Mouse (Mus musculus) limb, embryonic 13.5 days (tissue): ENCODE measurements around the gene Smug1. TPM values are rescaled to one million over a fixed set of nuclear protein-coding genes. Genes with fewer than 3 reads are reported as not detected.

Experiments used
- ATAC-seq: fragments of 200-750 bp; cut with Nextera tagmentation; 2 replicates; pipeline ENCODE4 v1.8.0; 2017; ENCODE audit warnings: low read depth, moderate number of reproducible peaks, moderate TSS enrichment; ENCODE audit not compliant: low FRiP score
- H3K27ac ChIP-seq: fragments of 300-500 bp; sonication (generic); 2 replicates; pipeline ENCODE4 v1.5.1; 2015; ENCODE audit warnings: inconsistent platforms, mild to moderate bottlenecking, moderate library complexity
- H3K27me3 ChIP-seq: fragments of 300-500 bp; sonication (generic); 2 replicates; pipeline ENCODE4 v1.6.1; 2015; ENCODE audit warnings: mild to moderate bottlenecking, inconsistent platforms
- H3K36me3 ChIP-seq: fragments of 300-500 bp; sonication (generic); 2 replicates; pipeline ENCODE4 v1.6.1; 2015; ENCODE audit warnings: inconsistent platforms, mild to moderate bottlenecking, moderate library complexity
- H3K4me1 ChIP-seq: fragments of 300-500 bp; sonication (generic); 2 replicates; pipeline ENCODE4 v1.6.1; 2015; ENCODE audit warnings: inconsistent platforms
- H3K4me2 ChIP-seq: fragments of 300-500 bp; sonication (generic); replicated peaks from 2 replicates; pipeline ENCODE4 v1.6.1; 2015; ENCODE audit warnings: inconsistent platforms, mild to moderate bottlenecking, moderate library complexity
- H3K4me3 ChIP-seq: fragments of 300-500 bp; sonication (generic); 2 replicates; pipeline ENCODE4 v1.5.1; 2015; ENCODE audit warnings: moderate library complexity, mild to moderate bottlenecking, inconsistent platforms
- H3K9ac ChIP-seq: fragments of 300-500 bp; sonication (generic); 2 replicates; pipeline ENCODE4 v1.6.1; 2015; ENCODE audit warnings: mild to moderate bottlenecking, inconsistent platforms
- H3K9me3 ChIP-seq: fragments of 300-500 bp; sonication (generic); 2 replicates; pipeline ENCODE4 v1.6.1; 2016; ENCODE audit warnings: inconsistent platforms
- WGBS: fragments of 180-500 bp; shearing (Covaris S2); methylation state at CpG from one replicate; pipeline ENCODE4 v1.1.7; 2015; 5-methylcytosine and 5-hydroxymethylcytosine counted together
- polyA plus RNA-seq: library from polyadenylated mRNA; unstranded; fragments of >200 nt; fragmentation: Nextera tagmentation; extraction: Ambion mirVana; gene quantifications from 2 replicates; pipeline ENCODE4 v1.2.1, GENCODE M21; 2015

Gene Smug1
- polyA plus RNA-seq, 1 experiment from 2014 or later = 16.7 TPM

GRCm38 (mm10) chr15:103172537-103172936 is 5.6 kb upstream of the Smug1 start:
- Histone ChIP-seq H3K4me1 (peaks cover 31% of the 10 kb centered on the region), H3K9me3 (no peaks in the 10 kb centered on the region), H3K27me3 (peaks cover 94% of the 10 kb centered on the region), H3K36me3 (no peaks in the 10 kb centered on the region), H3K4me2 (no peak overlapping the region), H3K4me3 (no peak overlapping the region), H3K9ac (no peak overlapping the region), H3K27ac (no peak overlapping the region)
- 5% methylated on average over 10 of the region's 10 CpGs for WGBS
- 0 out of 2 replicates have a peak, but pooled peaks have one; percentile 33 for ATAC-seq

- Histone ChIP-seq H3K4me3 (no peak overlapping the region), H3K4me2 (no peak overlapping the region), H3K36me3 (no peaks in the 10 kb centered on the region), H3K9ac (no peak overlapping the region), H3K9me3 (no peaks in the 10 kb centered on the region), H3K27me3 (peaks cover 100% of the 10 kb centered on the region), H3K4me1 (peaks cover 22% of the 10 kb centered on the region), H3K27ac (no peak overlapping the region)
- ATAC-seq = no peak
- 15% methylated on average over 8 of the region's 8 CpGs for WGBS
Observed at GRCm38 (mm10) chr15:103171276-103171675, 4.4 kb upstream of the Smug1 start.

GRCm38 (mm10) chr15:103170316-103170679 is 3.4 kb upstream of the Smug1 start:
- H3K4me3 ChIP-seq = peak overlapping the region; percentile 47
- ATAC-seq = no peak; the same call in none of the 2 replicates
- no peaks in the 10 kb centered on the region for H3K36me3 ChIP-seq
- H3K9me3 ChIP-seq = no peaks in the 10 kb centered on the region
- peaks cover 98% of the 10 kb centered on the region for H3K27me3 ChIP-seq
- H3K4me2 ChIP-seq = peak overlapping the region; percentile 80
- H3K27ac ChIP-seq = no peak overlapping the region
- H3K9ac ChIP-seq = no peak overlapping the region
- 8% methylated on average over 16 of the region's 16 CpGs for WGBS
- H3K4me1 ChIP-seq = peaks cover 23% of the 10 kb centered on the region

GRCm38 (mm10) chr15:103169612-103170315 is 2.9 kb upstream of the Smug1 start:
- H3K9me3 ChIP-seq = no peaks in the 10 kb centered on the region
- WGBS = 5% methylated on average over 26 of the region's 26 CpGs
- H3K36me3 ChIP-seq = no peaks in the 10 kb centered on the region
- peak overlapping the region; percentile 80 for H3K4me2 ChIP-seq
- peaks cover 27% of the 10 kb centered on the region for H3K4me1 ChIP-seq
- peak overlapping the region; percentile 47 for H3K4me3 ChIP-seq
- ATAC-seq = peak; percentile 41
- no peak overlapping the region for H3K27ac ChIP-seq
- H3K9ac ChIP-seq = peak overlapping the region; percentile 62; the same call in 1 of the 2 replicates
- peaks cover 93% of the 10 kb centered on the region for H3K27me3 ChIP-seq

- Histone ChIP-seq H3K4me2 (peak overlapping the region; percentile 80), H3K36me3 (no peaks in the 10 kb centered on the region), H3K27me3 (peaks cover 92% of the 10 kb centered on the region), H3K4me1 (peaks cover 27% of the 10 kb centered on the region), H3K4me3 (peak overlapping the region; percentile 47), H3K9me3 (no peaks in the 10 kb centered on the region), H3K27ac (no peak overlapping the region), H3K9ac (peak overlapping the region; percentile 62)
- WGBS = 1% methylated on average over 63 of the region's 63 CpGs
- ATAC-seq = no peak
Observed at GRCm38 (mm10) chr15:103168801-103169611, 2.1 kb upstream of the Smug1 start.

- no peaks in the 10 kb centered on the region for H3K36me3 ChIP-seq
Observed at GRCm38 (mm10) chr15:103167786-103168185, 894 bp upstream of the Smug1 start.

GRCm38 (mm10) chr15:103165924-103166323 is 968 bp downstream of the Smug1 start:
- H3K4me2 ChIP-seq = no peak overlapping the region
- no peaks in the 10 kb centered on the region for H3K9me3 ChIP-seq
- ATAC-seq = no peak
- H3K9ac ChIP-seq = no peak overlapping the region
- WGBS = 36% methylated on average over 5 of the region's 5 CpGs
- no peak overlapping the region for H3K4me3 ChIP-seq
- H3K4me1 ChIP-seq = peaks cover 33% of the 10 kb centered on the region
- H3K36me3 ChIP-seq = no peaks in the 10 kb centered on the region
- no peak overlapping the region for H3K27ac ChIP-seq
- H3K27me3 ChIP-seq = peaks cover 64% of the 10 kb centered on the region

More at GRCm38 (mm10) chr15:103167786-103168185, 894 bp upstream of the Smug1 start:
- H3K4me1 ChIP-seq = peaks cover 31% of the 10 kb centered on the region
- no peaks in the 10 kb centered on the region for H3K9me3 ChIP-seq
- H3K4me2 ChIP-seq = no peak overlapping the region
- peaks cover 83% of the 10 kb centered on the region for H3K27me3 ChIP-seq
- 20% methylated on average over 3 of the region's 3 CpGs for WGBS
- H3K27ac ChIP-seq = no peak overlapping the region
- ATAC-seq = no peak
- no peak overlapping the region for H3K9ac ChIP-seq
- H3K4me3 ChIP-seq = no peak overlapping the region

GRCm38 (mm10) chr15:103165379-103165778 is 1.5 kb downstream of the Smug1 start:
- no peak overlapping the region for H3K9ac ChIP-seq
- peaks cover 59% of the 10 kb centered on the region for H3K27me3 ChIP-seq
- H3K4me2 ChIP-seq = no peak overlapping the region
- under 1% methylated on average over 13 of the region's 13 CpGs for WGBS
- ATAC-seq = 0 out of 2 replicates have a peak, but pooled peaks have one; percentile 9
- H3K36me3 ChIP-seq = no peaks in the 10 kb centered on the region
- no peaks in the 10 kb centered on the region for H3K9me3 ChIP-seq
- no peak overlapping the region for H3K27ac ChIP-seq
- H3K4me3 ChIP-seq = no peak overlapping the region
- H3K4me1 ChIP-seq = peaks cover 32% of the 10 kb centered on the region

- peaks cover 13% of the 10 kb centered on the region for H3K4me1 ChIP-seq
- peak; percentile 89 for ATAC-seq
- H3K36me3 ChIP-seq = no peaks in the 10 kb centered on the region
- peak overlapping the region; percentile 65 for H3K9ac ChIP-seq
- peak overlapping the region; percentile 70 for H3K4me2 ChIP-seq
- peak overlapping the region; percentile 61 for H3K4me3 ChIP-seq
- no peaks in the 10 kb centered on the region for H3K9me3 ChIP-seq
- peaks cover 38% of the 10 kb centered on the region for H3K27me3 ChIP-seq
- WGBS = 9% methylated on average over 25 of the region's 25 CpGs
- 0 out of 2 replicates have a peak overlapping the region, but pooled peaks have one; percentile 28 for H3K27ac ChIP-seq
Observed at GRCm38 (mm10) chr15:103163182-103163919, 3.5 kb downstream of the Smug1 start.

GRCm38 (mm10) chr15:103157585-103157984 is 9.3 kb downstream of the Smug1 start:
- no peak overlapping the region for H3K27ac ChIP-seq
- 79% methylated on average over 10 of the region's 10 CpGs for WGBS
- no peak overlapping the region for H3K4me2 ChIP-seq
- peaks cover 30% of the 10 kb centered on the region for H3K27me3 ChIP-seq
- no peak for ATAC-seq
- H3K4me1 ChIP-seq = peaks cover 13% of the 10 kb centered on the region
- H3K4me3 ChIP-seq = no peak overlapping the region
- H3K36me3 ChIP-seq = peaks cover 8% of the 10 kb centered on the region; the same call in 1 of the 2 replicates
- H3K9ac ChIP-seq = no peak overlapping the region
- H3K9me3 ChIP-seq = no peaks in the 10 kb centered on the region

- whole genome bisulfite sequencing = 53% methylated on average over 7 of the region's 7 CpGs
- H3K4me2 ChIP-seq = no peak overlapping the region
- H3K27me3 ChIP-seq = peaks cover 30% of the 10 kb centered on the region
- H3K27ac ChIP-seq = no peak overlapping the region
- H3K4me1 ChIP-seq = peaks cover 10% of the 10 kb centered on the region; the same call in 1 of the 2 replicates
- ATAC-seq = no peak
- no peaks in the 10 kb centered on the region for H3K9me3 ChIP-seq
- H3K36me3 ChIP-seq = peaks cover 8% of the 10 kb centered on the region; the same call in 1 of the 2 replicates
- H3K4me3 ChIP-seq = no peak overlapping the region
- H3K9ac ChIP-seq = no peak overlapping the region
Observed at GRCm38 (mm10) chr15:103156890-103157289, 10.0 kb downstream of the Smug1 start.
